Mouse (Mus musculus) lung, postnatal 25 days (tissue): ENCODE data around the gene Gif.

Experiments
- DNase-seq: peaks from one replicate; pipeline ENCODE4 v3.0.0; 2022; ENCODE audit warnings: low spot score

Gene Gif

DNA sequence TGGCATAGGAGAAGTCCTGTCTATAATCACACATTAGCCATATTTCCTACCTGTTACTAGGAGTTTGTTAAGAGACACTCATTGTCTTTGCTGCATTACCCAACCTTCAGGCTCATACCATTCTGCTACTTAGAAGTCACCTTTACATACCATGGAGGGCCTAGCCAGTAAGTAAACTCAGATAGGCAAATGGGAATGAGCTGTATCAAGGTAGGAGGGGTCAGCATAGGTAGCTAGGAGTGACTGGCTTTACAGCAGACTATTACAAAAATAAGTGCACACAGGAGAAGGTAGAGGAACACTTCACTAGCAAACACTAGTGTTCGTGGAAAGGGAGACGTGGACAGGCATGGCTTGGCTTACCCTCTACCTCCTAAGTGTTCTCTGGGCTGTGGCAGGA is at the start of gene Gif:
Gene Gif, plus strand, starts transcription at position 257 of the 400 bp plus-strand sequence.
- DNase-seq = no peak

- no peak for DNase-seq
Measured at GRCm38 (mm10) chr19:11698342-11698741, 49.0 kb upstream of the Gif start.

DNA sequence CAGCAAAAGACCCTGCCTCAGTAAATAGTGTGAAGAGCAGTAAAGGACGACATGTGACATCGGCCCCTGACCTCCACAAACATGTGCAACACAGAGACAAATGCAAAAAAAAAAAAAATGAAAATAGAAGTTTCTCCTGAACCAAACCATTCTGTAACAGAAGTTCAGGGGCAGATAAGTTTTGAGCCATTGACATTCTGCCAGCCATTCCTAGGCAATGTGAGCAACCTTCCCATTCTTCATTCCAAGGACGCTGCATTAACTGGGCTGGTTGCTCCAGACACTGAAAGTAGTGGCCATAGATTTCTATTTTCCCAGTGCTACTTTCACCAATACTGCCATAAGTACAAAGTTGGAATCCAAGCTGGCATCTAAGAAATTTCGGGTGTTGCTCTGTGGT is 34.9 kb upstream of the Gif start:
- DNase-seq = no peak

DNA sequence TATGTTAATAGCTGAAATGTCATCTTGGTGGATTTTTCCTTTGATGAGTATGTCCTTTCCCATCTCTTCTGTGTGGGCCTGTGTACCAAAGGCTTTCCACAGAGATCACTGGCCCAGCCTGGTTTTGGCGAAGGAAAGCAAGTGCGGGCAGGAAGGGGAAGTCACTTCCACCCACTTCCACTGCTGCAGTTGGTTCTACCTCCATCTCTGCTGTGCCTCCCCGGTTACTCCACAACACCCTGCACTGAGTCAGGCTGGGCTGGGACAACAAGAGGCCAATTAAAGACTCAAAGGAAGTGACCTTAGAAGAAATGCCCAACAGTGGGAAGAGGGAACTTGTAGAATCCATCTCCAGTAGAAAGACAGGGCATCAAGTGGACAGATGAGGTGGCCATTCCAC is 27.3 kb upstream of the Gif start:
- no peak for DNase-seq

GRCm38 (mm10) chr19:11723870-11724269 is 23.5 kb upstream of the Gif start:
- DNase-seq = no peak

- DNase-seq = peak; percentile 50
Measured at GRCm38 (mm10) chr19:11724275-11724674, 23.1 kb upstream of the Gif start.

DNA sequence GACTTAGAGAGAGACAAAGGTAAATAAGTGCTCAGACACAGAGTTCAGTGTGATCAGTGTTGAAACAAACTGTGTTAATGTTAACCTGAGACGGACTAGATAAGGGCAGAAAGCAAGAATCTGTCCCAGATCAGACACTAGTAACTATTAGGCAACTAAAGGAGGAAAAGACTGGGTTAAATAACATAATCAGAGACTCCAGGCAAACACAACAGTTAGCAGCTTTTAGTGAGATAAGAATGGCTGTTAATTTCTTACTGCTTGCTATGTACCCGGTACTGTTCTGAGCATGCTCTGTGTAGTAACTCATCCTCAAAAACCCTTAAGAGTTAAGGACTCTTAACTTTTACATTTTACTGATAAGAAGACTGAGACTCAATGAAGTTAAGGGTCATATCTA is 21.4 kb upstream of the Gif start:
- no peak for DNase-seq

DNA sequence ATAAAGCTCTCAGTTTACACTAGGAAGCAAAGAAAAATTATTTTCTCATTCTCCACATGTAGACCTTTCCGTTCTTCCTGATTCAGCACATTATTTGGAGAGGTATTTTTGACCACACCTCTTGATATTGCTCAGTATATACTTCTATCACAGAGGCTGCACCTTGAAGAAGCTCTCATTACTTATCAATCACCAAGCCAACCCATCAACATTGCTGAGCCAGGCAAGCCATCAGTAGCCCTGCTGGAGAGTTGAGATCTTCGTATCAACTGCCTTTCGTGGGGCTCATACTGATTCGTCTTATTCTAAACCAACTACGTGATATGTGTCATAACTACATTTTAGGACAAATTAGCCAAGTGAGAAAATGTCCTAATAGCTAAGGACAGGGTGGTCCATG is 20.1 kb upstream of the Gif start:
- DNase-seq = no peak

GRCm38 (mm10) chr19:11730278-11730677 is 17.1 kb upstream of the Gif start:
- DNase-seq = no peak

GRCm38 (mm10) chr19:11736455-11736854 is 10.9 kb upstream of the Gif start:
- no peak for DNase-seq

DNA sequence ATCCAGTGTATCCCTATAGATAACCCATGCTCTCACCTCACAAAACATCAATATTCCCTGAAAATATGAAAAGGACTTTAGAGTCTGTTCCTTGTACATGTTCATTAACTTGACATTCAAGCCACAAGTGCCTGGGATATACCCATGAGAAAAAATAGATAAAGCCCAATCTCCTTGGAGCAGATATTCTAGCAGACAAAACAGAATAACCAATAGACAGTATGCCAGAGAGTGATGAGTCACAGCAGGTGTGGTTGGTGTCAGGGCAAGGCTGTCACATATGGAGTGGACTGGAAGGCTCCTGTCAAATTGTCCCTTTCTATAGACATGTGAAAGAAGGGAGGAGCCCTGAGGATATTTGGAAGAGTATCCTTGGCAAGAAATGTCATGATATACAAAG is 1.7 kb upstream of the Gif start:
- DNase-seq = no peak

GRCm38 (mm10) chr19:11765059-11765458 is 17.7 kb downstream of the Gif start:
- DNase-seq = no peak

- peak; percentile 24 for DNase-seq
Measured at GRCm38 (mm10) chr19:11766413-11766812, 19.1 kb downstream of the Gif start.

DNA sequence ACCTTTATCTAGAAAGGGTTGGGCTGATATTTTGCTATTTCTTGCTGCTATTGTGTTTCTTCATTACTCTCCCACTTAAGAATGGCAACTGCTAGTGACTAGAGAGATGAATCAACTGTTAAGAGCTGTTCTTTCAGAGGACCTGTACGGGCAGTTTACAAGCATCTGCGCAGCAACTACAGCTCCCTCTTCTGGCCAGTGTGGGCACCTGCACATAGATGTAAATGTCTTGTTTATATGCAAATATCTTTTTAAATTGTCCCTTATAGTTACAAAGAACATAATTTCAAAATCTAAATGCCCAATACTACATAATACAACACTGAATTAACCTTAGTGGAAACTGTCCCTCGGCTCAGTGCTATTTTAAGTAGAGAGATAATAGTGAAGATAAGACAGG is 20.8 kb downstream of the Gif start:
- DNase-seq = peak; percentile 37

DNA sequence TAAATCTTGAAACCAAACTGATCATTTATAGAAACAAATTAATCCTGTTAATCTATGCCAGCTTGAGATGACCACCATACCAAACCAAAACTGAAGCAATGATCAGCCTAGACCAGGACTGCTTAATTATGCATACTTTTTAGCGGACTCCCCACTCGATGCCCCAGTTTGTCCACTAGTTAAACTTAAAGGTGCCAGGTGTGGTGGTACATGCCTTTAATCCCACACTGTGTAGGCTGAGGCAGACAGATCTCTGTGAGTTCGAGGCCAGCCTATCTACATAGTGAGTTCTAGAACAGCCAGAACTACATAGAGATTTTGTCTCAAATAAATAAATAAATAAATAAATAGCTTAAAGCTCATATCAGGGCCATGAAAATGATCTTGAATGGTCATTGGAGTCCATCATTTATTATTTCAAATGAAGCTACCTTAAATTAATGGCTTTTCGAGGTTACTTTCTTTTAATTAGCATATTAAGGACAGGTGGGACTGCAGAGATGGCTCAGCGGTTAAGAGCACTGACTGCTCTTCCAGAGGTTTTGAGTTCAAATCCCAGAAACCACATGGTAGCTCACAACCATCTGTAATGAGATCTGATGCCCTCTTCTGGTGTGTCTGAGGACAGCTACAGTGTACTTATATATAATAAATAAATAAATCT is 22.0 kb downstream of the Gif start:
- no peak for DNase-seq

- peak; percentile 91 for DNase-seq
Measured at GRCm38 (mm10) chr19:11770205-11770892, 23.0 kb downstream of the Gif start, which contains the start of gene Mrpl16. TSS of gene Mrpl16 (plus strand) at chr19:11770391.

DNA sequence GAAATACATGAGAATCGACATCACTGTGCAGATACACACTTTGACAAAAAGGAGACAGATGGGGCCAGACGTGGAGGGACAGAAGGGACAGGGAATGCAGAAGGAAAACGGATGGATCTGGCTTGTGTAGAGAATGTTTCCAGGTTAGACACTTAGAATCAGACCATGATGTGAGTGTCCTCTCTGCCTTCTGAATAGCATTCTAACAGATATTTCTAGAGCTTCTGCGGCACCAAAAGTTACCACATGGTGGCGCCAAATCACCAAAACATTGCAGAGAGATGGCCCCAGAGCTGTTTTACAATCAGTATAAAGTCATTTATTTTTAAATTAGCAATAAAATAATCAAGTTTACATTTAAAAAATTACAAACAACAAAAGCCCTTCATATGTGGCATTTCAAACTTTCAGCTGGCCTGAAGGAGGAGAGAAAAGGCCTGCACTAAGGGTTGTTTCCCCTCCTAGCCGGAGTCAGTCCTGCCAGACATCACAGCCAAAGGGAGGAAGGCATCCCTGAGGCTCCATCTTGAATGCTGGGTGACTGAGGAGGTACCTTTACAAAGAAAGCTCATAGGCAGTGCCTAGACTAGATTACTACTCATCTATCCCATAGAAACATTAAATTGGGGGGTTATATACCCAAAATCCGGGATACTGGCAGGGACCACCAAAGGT is 30.0 kb downstream of the Gif start:
- peak; percentile 58 for DNase-seq

GRCm38 (mm10) chr19:11785409-11786154 is 38.2 kb downstream of the Gif start:
- no peak for DNase-seq

DNA sequence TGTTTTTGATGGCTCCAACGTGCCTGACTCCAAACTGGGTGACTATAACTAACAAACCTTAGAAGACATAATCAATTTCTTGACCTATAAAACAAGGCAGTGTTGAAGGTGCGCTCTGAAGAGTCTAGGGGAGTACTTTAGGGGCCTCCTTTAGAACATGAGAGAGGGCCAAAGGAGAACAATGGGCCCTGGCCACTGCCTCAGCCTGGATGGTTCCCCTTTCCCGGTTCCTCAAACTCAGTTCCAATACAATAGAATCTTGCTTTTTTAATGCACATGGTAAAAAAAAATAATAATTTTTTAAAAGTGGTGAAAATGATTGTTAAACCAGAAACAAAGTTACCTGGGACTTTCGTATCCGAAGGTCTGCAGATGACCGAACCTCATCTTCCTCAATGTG is 40.5 kb downstream of the Gif start:
- no peak for DNase-seq

- no peak for DNase-seq
Measured at GRCm38 (mm10) chr19:11788876-11789275, 41.5 kb downstream of the Gif start.

- no peak for DNase-seq
Measured at GRCm38 (mm10) chr19:11791825-11792224, 44.5 kb downstream of the Gif start.

DNA sequence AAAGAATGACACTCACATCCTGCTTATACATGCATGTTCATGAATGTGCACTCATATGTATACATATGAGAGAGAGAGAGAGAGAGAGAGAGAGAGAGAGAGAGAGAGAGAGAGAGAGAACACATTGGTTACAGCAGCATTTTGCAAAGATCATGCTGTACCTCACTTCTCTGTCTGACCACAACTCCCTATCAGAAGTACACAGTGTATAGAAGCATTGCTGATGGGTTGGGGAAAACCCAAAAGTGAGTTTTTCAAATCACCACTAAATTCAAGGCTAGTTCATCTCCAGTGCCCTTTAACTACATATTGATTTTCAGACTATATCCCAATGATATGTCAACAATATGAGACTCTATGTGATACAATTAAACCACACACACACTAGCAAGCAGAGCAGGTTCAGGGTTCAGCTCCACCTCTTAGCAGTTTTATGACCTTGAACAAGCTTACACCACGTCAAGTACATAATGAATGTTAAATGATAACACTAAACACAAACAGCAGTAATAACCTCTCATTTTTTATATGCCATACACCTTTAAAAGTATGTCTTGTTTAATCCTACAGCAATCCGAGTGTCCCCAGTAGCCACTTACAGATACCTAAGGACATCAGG is 46.5 kb downstream of the Gif start:
- DNase-seq = no peak
